Mouse (Mus musculus) lung, postnatal 4 days (tissue): ENCODE results near the gene Dhx29.

Source experiments
- DNase-seq, 2 experiments: peaks; one replicate each; pipeline ENCODE4 v3.0.0; 2021

Gene Dhx29

GRCm38 (mm10) chr13:112927287-112928001, at the start of gene Dhx29, which contains the start of gene Mtrex:
Gene Dhx29, plus strand, starts transcription at chr13:112927454.
Gene Mtrex, minus strand, starts transcription at chr13:112927398.
- DNase-seq: peak; percentile 99

DNA sequence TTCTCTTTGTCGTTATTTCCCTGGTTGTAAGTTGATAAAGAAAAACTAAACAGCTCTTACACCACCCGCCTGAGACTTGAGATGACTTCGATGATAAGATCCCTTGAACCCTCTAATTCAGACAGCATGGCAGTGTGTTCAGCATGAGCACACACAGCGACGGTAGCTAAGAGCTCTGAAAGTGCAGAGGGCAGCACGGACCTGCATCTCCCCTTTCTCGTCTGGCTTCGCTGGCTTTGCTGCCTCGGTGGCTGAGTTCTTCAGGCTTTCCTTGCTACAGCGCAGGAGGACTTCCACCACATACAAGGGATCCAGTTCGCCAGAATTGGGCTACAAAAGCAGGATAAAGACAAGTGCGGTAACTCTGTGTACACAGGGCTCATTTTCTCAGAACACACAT, 40.0 kb upstream of the Dhx29 start:
- no peak for DNase-seq

DNA sequence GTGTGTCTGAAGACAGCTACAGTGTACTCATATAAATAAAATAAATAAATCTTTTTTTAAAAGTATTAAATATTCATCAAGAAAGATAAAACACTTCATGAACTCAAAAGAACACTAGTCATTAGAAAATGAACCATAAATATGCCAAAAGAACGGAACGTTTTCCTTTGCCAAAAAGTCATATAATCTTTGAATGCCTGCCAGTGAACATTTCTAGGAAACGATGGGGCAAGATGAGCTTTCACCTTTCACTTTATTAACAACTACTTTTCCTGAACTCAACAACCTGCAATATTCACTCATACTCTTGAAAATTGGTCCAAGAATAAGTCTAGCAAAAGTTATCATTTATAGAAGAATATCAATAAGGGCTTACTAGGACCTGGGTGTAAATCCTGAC, 25.1 kb upstream of the Dhx29 start:
- DNase-seq: no peak

- peak in 1 of 2 experiments; percentile 47 for DNase-seq
Measured at GRCm38 (mm10) chr13:112909663-112910062, 17.6 kb upstream of the Dhx29 start.

DNA sequence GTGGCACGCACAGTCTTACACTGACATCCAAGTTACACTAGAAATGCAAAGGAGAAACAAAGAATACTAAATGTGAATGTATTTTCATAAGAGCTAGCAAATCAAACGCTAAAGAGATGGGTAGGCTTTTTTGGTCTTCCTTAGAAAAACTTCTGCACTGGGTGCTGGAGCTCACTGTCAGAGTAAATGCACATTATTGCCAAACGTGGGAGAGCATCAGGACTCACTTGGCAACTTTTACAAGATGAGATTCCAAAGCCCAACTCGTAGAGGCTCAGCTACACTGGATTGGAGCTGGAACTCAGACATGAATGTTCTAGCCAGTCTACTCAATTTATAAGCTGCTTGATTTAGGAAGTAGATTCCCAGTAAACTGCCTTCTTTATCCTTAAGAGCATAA, 16.8 kb upstream of the Dhx29 start:
- no peak for DNase-seq

DNA sequence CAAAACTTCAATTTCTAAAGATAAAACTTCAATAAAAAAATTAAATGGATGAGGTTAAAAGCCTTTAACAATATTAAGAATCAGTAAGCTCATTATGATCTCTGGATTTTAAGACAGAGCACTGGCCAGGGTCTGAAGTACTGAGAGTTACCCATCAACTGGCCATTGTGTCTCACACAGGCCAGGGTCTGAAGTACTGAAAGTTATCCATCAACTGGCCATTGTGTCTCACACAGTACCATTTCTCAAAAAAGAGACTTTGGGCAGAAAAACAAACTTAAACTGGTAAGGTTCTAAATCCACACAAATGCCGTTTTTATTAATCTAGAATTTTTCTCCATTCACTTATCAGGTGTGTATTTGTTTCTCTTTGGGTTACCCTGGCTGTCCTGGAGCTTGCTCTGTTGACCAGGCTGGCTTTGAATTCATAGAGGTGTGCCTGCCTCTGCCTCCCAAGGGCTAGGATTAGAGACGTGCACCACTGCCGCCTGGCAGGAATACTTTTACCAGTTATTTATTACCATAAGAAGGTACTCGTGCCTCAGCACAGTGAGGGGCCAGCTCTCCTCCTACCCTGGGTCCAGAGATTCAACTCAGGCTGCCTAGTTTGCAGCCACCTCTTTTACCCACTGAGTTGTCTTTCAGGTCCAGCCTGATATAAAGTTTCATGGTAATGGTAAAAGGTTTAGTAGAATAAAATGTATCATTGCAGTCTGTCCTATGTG, 8.0 kb upstream of the Dhx29 start:
- no peak for DNase-seq

DNA sequence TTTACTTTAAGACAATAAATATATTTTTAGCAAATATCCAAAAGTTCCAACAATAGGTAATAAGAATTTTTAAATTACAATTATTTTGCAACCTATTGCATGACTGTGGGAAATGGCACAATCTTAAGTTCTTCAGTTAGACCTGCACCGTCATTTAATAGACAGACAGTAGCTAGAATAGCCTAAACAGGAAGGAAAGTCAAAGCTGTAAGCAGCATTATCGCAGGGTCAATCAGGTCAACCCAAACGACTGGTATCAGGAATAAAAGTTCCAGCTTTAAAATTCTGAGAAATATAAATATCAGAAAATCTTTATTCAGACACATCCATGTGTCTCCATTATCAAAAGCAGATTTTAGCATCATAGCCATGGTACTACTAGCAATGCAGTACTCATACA, 6.3 kb upstream of the Dhx29 start:
- DNase-seq: no peak

- no peak for DNase-seq
Measured at GRCm38 (mm10) chr13:112925266-112925665, 2.0 kb upstream of the Dhx29 start.

DNA sequence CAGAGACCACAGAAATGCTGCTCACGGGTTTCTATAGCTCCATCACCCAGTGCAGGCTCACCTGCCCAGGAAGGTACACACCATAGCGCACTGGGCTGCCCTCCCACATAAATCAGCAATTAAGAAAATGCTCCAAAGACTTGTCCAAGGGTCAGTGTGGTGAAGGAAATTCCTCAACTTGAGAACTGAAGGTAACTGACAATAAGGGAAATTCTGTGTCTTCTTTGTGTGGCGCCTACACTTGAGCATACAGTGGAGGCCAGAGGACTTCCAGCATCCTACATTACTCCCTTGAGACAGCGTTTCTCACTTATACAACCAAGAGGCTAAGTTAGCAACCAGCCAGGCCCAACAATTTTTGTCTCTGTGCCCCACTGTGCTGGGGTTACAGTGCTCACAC, 1.3 kb upstream of the Dhx29 start:
- no peak for DNase-seq

GRCm38 (mm10) chr13:112926796-112927195, 458 bp upstream of the Dhx29 start:
- peak; percentile 18 to 33 for DNase-seq

GRCm38 (mm10) chr13:112928038-112928668, 899 bp downstream of the Dhx29 start:
- no peak for DNase-seq

GRCm38 (mm10) chr13:112938130-112938529, 10.9 kb downstream of the Dhx29 start:
- DNase-seq: no peak

GRCm38 (mm10) chr13:112941879-112942330, 14.7 kb downstream of the Dhx29 start:
- no peak for DNase-seq

DNA sequence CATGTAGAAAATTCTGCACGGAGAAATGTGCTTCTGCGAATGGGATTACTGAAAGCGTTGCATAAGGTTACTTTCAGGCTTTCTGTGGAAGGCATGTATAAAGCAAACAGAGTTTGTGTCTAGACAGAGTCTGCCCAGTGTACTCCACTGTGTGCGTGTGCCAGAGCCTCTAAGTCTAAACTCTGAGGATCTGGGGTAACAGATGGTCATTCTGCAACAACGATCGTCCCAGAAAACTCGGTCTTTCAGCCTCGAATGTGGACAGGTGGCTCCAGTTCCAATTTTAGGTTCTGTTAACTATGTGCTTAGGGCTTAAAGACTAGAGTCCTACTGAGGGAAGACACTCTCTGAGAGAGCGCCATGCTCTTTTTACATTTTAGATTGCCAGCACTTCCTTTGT, 18.1 kb downstream of the Dhx29 start:
- no peak for DNase-seq

- DNase-seq: peak in 1 of 2 experiments; percentile 26
Measured at GRCm38 (mm10) chr13:112945900-112946299, 18.6 kb downstream of the Dhx29 start.

GRCm38 (mm10) chr13:112954067-112954466, 26.8 kb downstream of the Dhx29 start:
- no peak for DNase-seq

DNA sequence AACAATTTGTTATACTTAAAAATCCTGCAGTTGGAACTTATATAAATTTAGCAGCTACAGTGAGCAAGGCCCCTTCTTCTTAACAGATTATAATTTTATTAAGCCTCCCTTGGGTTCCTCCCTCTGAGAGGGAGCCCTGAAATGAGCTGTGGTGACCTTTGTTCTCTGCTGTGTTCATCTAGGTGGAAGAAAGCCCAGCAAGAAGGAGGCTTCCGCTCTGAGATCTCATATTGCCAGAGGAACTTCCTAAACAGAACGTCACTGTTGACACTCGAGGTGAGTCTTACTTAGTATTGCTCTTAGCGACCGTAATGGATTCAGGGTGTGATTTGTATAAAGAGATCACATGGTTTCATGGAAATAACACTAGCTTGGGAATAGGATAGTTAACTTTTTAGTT, 35.8 kb downstream of the Dhx29 start:
- DNase-seq: no peak

DNA sequence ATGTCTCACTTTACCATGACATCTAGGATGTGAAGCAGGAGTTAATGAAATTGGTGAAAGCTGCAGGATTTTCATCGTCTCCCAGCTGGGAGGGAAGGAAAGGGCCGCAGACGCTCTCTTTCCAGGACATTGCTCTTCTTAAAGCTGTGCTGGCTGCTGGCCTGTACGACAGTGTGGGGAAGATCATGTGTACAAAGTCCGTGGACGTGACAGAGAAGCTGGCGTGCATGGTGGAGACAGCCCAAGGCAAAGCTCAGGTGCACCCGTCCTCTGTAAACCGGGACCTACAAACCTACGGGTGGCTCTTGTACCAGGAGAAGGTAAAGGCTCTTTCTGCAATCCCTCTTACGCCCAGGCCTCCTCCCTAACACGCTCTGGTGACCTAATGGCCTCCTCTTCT, 37.2 kb downstream of the Dhx29 start:
- no peak for DNase-seq

DNA sequence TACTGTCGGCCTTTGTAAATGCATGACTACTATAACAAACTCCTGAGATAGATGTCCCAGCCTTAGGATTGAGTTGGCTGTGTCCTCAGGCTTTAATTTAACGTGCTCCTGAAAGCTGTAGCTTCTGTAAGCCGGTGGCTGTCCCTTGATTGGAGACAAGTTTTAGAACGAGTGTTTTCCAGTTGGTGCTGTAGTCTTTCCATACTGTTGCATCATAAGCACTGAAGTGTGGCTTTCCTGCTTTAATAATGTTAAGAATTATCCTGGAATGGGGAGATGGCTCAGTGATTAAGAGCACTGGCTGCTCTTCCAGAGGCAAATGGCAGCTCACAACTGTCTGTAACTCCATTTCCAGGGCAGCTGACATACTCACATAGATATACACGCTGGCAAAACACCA, 40.0 kb downstream of the Dhx29 start:
- no peak for DNase-seq

- no peak for DNase-seq
Measured at GRCm38 (mm10) chr13:112976720-112977119, 49.5 kb downstream of the Dhx29 start.

DNA sequence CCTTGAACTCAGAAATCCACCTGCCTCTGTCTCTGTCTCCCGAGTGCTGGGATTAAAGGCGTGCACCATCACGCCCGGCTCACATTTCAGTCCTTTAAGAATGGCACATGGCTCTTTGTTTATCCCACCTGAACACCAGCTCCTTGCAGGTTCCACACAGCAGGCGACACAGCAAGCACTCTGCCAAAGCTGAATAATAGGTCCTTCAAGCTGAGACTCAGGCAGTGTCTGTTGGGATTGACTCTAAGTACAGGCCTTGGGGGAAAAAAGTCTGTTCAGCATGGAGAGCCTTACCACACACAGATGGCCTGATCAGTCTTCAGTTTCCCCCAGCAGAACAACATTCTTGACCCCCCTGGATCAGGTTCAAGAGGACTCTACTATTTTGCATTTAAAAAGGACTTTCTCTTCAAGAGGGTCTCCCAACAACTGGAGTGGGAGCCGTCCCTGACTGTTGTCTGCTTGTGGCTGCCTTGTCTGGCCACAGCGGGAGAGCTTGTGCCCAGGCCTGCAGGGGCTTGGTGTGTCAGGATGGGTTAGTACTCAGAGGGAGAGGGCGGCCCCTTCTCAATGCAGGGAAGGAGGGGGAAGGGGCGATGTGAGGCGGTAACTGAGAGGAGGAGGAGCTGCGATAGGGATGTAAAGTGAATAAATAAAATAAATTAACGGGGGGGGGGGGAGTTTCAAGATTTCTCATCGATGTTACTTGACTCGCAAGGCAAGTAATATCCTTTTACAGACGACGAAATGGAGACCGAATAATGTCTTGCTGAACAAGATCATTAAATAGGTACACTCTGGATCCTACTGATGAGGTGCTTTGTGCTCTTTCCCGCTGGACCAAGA, 58.6 kb downstream of the Dhx29 start:
- DNase-seq: no peak

DNA sequence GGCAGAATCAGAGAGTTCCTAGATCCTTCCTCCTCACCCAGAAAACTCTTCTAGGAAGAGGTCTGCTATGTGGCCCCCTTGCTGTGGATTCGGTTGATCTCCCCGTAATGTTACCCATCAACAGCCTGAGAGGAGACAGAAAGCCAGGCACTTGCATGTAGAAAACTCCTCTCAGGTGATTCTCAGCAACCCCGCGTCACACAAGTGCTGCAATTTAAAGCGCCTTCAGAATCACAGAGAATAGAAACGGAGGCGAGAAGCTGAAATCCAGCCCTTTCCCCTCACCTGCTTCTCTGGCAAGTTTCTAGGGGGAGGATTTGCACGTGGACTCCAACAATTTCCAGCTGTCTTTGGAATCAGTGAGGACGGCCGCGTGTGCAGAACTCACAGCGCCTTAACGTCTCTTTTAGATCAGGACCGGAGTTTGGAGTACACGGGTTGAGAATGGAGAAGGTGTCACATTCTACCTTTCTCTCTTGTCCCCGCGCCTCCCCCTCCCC, 59.2 kb downstream of the Dhx29 start:
- DNase-seq: no peak

- DNase-seq: peak; percentile 95 to 98
Measured at GRCm38 (mm10) chr13:112987532-112987943, 60.3 kb downstream of the Dhx29 start, which contains the start of gene Ccno. Gene Ccno, plus strand, starts transcription at chr13:112987802.
